Mouse (Mus musculus): ENCODE measurements around the gene Cuta.

Gene Cuta

DNA sequence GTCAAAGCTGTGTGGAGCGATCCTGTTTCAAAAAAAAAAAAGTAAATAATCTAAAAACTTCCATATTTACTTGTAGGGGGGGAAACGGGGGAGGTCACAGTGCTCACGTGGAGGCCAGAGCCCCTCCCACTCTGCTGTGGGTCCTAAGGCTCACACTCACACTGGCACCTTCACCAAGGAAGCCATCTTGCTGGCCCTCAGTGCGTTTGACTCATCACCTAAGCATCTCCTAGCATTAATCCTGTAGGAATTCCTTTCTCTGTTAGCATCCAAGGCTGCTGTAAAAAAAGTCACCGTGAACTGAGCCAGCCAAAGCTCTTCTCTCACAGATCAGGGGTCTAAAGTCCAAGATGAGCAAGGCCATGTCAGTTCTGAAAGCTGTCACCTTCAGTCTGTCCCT is 16.9 kb upstream of the Cuta start:
- no peak for DNase-seq (ENCODE audit: low spot score in 2 of 2)

DNA sequence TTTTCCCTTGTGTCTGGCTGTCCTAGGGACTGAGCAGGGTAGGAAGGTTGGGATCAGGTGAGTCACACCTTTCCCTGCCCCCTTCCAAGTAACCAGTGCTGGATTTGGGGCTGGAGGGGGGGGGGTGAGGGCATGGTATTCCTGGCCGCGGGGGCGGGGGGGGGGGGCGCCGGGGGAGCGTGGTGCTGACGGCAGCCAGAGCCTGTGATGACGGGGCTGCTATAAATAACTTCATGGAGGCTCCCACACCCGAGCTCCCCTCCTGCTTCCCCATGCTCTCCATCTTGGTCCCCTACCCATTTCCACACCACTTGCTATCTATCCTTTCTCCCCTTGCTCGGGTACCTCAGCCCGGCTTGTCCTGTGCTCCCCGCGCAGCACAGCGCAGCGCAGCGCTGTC is 14.4 kb upstream of the Cuta start:
- DNase-seq (ENCODE audit: low spot score in 2 of 2), result no peak

DNA sequence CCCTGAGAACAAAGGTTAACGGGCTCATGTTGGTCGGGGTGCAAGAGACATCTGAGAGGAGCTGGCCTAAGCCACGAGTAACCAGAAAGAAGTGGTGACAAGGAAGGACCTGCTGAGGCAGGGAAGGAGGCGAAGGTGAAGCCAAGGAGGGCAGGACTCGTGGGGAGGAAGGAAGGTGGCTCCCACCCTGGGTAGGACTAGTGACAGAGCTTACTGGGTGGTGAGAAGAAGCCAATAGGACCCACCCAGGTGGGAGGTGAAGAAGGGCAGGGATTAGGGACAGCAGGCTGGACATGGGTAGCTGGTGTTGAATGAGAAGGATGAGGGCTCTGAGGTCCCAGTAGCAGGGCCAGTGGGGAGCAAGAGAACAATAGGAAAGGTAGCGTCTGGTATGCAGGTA is 13.8 kb upstream of the Cuta start:
- DNase-seq (ENCODE audit: low spot score in 2 of 2), result no peak

DNA sequence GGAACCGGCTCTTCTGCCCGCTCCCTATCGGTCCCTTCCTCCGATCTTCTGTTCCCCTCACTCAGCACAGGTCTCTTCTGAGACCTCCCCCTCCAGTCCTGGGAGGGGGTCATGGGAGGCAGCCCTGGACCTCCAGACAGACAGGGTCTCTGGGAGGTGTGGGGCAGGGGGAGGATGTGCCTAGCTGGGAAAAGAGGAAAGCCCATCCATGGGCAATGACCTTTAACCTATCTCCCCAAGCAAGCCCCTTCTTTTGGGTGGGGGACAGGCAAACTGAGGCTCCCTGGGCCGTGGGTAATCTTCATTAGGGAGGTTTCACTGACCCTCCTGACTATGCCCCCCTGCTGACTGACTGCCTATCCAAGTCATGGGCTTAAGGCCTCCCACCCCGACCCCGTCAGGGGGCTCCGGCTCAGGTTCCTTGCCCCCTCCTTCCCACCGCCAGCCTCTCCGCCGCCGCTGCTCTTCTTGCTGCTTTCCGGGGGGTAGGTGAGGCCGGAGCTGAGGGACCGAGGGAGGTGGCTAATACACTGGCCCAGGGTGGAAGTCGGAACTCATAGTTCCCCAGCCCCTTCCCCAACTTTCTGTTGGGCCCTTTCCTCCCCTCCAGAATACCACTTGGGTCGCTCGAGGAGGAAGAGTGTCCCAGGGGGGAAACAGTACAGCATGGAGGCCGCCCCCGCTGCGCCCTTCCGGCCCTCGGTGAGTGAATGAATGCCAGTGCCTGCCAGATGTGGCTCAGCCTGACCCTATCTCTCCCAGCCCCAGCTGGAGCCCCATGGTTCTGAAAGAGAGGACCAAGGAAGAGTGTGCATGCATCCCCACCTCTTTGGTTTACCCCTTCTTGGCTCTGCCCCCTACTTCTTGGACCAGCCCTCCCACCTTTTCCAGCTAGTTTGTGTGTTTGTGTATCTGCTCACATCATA is 12.8 kb upstream of the Cuta start:
- DNase-seq (ENCODE audit: low spot score in 2 of 2), result peak in 1 of 2 experiments; percentile 70

DNA sequence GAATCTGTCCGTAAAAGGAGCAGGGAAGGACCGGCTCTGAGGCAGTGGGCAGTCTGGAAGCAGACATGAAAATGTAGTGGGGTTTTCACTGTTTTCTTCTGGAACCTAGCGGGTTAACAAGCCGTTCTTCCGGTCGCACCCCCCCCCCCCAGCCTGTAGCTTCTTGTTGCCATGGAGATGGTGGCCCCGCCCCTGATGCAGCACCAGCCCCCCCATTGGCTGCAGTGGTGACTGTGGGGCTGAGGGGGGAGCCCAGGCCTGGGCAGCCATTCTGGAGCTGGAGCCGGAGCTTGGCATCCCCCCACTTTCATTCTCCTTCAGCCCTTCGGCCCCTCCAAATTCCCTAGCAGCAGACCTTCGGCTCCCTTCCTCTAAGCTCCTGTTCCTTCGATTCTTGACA is 12.0 kb upstream of the Cuta start:
- peak; percentile 81 to 87 for DNase-seq (ENCODE audit: low spot score in 2 of 2)

DNA sequence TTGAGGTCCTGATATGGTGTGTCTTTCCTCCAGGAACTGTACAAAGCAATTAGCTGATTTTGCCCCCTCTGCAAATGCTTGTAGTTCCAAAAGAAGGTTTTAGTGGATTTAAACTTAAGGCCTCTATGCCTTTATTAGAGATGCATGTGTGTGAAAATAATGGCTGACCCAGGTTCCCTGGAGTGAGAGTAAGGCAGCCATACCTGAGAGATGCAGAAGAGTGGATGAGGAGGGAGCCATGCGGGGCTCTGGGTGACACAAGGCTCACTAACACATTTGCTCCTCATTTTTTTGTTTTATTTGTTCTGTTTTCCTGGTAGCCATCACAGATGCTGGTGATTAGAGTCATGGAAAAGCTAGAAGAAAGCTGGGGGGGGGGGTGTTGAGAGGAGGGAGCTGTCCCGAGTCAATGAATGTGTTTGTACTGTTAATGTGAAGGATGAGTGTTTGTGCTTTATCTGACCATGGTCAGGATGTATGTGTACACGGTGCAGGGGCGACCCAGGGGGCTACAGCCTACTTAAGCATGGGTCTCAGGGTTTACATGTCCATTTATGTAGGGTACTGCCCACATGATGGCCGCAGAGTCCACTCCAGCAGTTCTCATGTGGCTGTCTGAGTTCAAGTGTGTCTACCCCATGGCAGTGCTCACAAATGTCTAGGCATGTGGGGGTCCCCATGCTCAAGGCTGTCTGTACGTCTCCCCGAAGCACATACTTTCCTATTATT is 11.4 kb upstream of the Cuta start:
- peak in 1 of 2 experiments; percentile 56 for DNase-seq (ENCODE audit: low spot score in 2 of 2)

DNA sequence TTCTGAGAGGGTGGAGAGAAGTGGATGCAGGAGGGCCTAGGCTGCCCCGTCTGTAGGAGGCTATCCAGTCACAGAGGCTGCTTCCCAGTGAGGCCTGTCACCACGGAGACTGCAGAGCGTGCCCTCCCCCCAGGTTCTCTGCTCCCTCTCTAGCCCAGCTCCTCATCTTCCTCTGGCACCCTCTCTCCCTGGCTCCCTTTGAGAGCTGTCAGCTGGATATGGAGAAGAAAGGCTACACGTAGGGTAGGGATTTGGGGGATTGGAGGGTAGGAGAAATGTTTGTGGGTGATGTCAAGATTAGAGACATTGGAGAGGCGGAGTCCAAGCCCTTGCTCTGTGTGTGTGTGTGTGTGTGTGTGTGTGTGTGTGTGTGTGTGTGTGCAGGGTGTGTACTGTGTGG is 10.5 kb upstream of the Cuta start:
- no peak for DNase-seq (ENCODE audit: low spot score in 2 of 2)

DNA sequence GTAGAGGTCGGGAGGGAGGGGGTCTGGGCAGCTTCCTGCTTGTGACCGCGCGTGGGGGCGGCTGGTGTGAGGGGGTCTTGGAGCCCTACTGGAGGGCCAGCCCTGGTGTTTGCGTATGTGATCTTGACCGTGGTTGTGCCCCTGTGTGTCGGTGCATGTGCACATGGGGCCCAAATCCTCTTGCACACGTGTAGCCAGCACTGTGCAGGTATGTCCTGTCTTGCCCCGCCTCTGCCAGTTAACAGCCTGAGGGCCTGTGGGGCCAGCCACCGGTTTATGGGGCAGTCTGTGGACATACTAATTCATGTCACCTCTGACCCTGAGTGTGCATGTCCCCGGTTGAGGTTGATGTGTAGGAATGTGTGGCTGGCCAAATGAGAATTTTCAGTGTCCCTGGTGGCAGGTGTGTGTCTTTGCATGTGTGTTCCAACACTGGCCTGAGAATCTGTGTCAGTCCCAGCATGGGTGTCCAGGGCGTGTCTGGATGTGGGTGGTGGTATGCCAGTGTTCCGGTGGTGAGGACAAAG is 9.7 kb upstream of the Cuta start:
- peak in 1 of 2 experiments; percentile 63 for DNase-seq (ENCODE audit: low spot score in 2 of 2)

DNA sequence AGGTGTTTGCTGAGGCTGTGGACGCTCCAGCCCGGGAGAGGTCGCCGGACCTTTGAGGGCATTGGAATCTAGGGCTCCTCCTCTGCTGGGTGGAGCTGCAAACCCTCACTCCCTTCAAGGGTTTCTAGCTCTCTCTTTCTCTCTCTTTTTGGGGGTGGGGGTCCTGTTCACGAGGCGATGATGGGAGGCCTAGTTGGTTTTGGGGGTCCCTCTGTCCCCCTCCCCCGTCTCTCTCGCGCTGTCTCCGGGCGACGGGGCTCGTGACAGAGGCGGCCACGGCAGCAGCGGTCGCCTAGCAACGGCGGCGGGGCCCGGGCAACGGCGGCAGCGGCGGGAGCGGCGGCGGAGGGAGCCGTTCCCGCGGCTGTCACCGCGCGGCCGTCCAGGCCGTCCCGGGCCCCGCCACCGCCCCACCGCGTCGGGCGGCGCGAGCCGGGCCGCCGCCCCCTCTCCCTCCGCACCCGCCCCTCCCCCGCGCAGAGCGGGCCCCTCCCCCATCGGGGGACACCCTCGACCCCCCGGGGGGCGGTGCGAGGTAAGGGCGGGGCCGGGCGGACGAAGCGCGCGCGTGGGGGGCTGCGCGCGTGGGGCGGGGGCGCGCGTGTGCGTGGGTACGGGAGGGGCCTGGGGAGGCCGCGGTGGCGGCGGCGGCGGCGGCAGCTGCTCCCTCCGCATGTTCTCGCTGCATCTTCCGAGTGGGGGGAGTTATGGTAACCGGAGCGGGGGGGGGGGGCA is 9.1 kb upstream of the Cuta start:
- peak in 1 of 2 experiments; percentile 81 for DNase-seq (ENCODE audit: low spot score in 2 of 2)

DNA sequence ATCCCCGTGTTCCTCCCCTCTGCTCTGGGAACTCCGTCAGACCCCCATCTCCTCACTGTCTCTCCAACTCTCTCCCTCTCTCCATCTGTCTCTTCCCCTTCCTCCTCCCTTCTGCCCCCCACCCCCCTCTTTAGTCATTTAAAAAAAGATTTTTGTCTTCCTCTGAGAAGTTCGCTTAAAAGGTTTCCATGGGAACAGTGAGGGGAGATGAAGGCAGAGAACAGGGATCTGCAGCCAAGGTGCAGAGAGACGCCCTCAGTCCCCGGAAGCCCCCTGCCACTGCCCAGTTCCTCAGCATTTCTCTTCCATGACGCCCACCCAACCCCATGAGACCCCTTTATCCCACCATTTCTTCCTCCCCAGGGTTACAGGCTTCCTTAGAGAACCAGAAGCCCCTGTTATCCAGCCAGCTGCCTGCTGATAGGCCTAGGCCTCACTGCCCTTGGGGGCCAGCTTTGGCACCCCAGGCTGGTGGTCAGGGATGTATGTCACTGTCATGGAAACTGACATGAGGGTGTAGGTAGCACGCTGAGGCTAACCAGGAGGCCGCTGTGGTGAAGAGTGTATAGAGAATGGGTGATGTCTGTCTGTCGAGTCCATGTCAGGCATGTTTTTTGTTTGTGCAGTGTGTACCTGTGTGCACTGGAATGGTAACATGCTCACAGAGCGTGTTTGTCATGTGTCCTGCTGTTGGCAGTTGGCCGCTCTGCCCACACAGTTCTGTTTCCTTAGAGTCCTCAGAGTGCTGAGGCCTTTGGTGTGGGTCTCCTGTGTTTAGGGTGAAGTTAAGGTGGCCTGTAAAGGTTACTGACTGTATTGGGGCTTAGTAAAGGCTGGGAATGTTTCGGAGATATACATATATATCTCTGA is 8.1 kb upstream of the Cuta start:
- peak in 1 of 2 experiments; percentile 64 for DNase-seq (ENCODE audit: low spot score in 2 of 2)

DNA sequence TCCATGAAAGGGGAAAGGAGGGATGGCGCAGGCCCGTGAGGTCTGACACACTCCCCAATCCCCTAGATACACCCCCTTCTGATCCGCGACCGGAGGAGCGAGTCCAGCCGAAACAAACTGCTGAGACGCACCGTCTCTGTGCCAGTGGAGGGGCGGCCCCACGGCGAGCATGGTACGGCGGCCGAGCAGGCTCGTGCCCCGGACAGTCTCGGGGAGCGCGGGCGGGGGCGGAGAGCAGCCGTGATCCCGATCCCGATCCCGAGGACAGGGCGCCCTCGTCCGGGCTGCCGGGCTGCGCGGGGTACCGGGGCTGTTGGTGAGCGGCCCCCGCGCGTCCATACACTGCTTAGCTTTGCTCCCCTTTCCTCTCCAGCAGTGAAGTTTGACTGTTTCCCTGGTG is 7.2 kb upstream of the Cuta start:
- DNase-seq (ENCODE audit: low spot score in 2 of 2), result peak; percentile 59 to 82

DNA sequence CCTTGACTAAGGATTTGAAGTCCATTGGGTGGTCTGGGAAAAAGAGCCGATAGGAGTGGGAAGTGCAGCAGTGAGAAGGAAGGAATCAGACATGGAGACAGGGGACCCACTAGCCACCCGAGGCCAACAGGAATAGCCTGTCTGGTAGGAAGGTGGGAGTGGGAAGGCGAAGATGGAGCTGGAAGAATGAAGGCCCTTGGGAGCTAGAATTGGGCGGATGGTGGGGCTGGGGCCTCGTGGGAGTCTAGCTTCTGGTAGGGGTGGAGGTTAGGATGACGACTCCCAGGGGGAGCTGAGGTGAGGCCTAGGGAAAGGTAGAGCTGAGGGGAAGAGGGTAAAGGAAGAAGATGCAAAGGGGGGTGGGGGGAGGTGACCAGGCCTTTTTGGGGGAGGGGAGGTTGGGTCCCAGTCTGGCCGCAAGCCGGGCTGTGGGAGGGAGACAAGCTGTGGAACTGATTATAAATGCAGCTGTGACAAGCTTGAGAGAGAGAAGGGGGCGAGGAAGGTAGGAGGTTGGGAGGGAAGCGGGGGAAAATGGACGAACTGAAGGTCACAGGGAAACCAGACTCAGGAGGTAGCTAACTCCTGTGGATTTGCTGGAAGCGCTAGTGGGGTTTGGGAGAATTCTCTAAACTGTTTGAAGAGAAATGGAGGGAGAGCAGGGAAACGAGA is 6.6 kb upstream of the Cuta start:
- DNase-seq (ENCODE audit: low spot score in 2 of 2), result no peak

DNA sequence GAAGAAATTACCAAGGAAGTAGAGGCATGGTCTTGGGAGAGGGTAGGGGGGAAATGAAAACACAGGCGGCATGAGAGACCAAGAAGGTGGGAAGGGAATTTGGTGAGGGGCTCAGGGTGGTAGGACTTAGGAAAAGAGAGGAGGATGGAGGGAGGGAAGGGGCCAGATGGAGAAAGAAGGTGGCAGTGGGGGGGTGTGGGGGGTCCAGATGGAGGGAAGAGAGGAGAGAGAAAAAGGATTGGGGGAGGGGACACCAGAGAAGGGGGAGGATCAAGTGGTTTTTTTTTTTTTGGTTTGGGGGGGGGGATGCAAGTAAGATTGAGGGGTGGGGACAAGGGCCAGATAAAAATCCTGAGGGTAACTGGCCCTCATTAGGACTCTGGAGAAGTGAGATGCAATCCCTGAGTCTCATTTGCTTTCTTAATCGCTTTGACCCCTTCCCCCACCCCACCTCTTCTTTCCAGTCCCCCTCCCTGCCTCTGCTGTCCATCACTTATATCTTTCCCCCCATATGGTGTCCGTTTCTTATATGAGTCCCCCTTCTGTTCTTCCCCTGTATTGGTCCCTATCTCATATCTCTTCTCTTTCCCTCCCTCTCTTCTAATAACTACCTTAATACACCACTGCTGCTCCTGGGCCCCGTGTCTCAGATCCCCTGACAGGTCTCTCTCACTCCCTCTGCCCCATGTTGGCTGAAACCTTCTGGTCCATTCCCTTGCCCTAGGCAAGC is 2.6 kb upstream of the Cuta start:
- DNase-seq (ENCODE audit: low spot score in 2 of 2), result no peak

DNA sequence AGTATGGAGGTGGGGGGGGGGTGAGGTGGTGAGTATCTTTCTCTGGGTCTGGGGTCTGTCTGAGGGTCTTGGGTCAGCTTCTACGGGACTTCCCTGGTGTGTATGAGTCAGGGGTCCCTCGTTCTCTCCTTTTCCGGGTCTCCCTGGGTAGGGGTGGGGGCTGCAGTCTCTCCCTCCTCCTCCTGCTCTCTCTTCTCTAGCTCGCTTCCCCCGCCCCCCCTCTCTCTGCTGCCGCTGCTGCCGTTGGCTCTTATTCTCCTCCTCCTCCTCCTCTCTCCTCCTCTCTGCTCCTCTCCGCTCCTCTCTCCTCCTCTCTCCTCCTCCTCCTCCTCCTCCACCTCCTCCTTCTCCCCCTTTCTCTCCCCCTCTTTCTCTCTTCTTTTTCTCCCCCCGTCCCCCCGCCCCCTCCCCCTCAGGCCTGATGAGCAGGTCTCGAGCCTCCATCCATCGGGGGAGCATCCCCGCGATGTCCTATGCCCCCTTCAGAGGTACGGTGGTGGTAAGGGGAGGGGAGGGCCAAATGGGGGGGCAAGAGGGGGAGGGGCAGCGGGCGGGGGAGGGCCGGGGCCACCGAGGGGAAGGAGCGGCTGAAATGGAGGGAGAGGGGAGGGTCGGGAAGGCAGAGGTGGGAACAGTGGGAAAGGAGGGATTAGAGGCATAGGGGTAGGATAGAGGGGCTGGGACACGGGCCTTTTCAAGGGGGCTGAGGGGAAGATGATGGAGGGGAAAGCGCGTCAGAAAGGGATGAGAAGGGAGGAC is 1.8 kb upstream of the Cuta start, which contains the start of gene Syngap1:
TSS of gene Syngap1 (plus strand) at position 223 of the 759 bp plus-strand sequence.
- DNase-seq (ENCODE audit: low spot score in 2 of 2), result peak in 1 of 2 experiments; percentile 58

DNA sequence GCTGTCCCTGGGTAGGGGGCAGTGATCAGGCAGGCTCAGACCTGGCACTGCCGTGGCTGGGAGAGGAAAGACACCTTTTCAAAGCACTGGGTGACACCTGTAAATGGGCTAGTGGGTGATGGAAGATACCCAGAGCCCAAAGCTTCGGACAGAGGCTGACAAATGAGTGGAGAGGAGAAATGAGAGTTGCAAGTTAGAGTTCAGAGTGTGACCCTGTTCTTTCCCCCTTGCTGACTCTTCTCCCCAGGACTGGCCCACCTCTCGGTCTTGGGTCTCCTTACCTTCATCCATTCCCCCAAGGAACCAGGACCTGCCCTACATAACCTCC is 568 bp upstream of the Cuta start:
- no peak for DNase-seq (ENCODE audit: low spot score in 2 of 2)

DNA sequence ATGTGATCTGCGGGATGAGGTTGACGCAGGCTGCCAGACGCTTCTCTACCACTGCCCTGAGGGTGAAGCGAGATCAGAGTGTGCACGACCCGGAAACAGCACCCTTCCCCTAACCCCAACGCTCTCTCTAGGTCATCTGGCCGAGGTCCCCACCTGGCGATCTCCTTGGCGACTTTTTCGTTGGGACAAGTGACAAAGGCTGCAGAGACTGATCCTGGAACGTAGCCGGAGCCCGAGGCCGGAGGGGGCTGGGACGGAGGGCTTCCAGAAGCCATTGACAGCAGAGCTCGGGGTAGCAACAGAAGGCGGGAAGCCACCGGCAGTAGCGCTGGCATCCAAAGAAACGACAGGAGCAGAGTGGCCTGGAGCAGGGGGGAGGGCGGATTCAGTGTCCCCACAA is 638 bp downstream of the Cuta start:
- DNase-seq (ENCODE audit: low spot score in 2 of 2), result peak in 1 of 2 experiments; percentile 73

DNA sequence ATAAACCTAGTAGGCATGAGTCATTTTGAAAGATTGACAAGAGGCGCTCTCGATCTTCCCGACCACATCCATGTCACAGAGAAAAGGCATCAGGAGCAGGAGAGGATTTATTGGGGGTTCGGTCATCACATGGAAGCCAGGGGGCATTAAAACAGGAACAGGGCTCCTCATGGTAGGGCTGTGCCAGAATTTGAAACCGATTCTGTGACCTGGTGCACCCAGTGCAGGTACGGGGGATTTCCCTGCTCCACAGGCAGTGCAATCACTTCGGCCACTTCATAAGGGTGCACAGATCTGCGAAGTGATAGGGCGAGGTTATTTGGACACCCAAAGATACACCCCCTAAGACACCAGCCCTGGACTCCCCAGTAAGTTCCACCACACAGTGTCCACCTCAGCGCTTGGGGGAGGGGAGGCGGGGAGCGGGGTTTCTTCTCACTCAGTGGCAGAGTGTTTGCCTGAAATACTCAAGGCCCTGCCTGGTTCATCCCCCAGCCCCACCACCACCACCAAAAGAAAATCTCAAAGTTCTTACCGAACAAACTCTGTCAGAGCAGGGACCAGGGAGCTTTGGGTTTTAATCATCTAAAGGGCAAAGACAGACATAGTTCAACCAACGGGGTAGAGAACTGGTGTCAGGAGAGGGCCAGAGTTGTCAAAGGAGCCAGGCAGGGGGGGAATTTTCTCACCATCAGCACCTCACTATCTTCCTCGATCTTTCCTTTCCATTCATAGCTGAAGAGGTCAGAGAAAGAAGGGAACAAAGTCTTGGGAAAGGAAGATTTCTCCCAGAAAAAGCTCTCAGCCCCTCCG is 1.3 kb downstream of the Cuta start:
- DNase-seq (ENCODE audit: low spot score in 2 of 2), result no peak

All from spleen, postnatal 4 days (tissue).